Mouse (Mus musculus): ENCODE measurements around the gene Cenpo. TPM values are rescaled to one million over a fixed set of nuclear protein-coding genes. Genes with fewer than 3 reads are reported as not detected.
A peak's percentile ranks its signal among the peaks of the same experiment; 100 is the strongest.

Gene Cenpo
- total and polyA plus RNA-seq, 3 experiments = 19.3 to 32.7 (median 25.4) TPM

GRCm38 (mm10) chr12:4279878-4280277 is 45.8 kb upstream of the Cenpo start:
- no peak overlapping the region for H3K27ac ChIP-seq (ENCODE audit: insufficient read depth, low read depth)
- no peak overlapping the region for H3K4me2 ChIP-seq (ENCODE audit: insufficient read depth, low read depth, poor library complexity, severe bottlenecking)
- TF ChIP-seq MAZ (IDR thresholded peaks at IDR 0.05; ENCODE audit: low read depth, low read length) (no peak), EP300 (IDR thresholded peaks at IDR 0.05; ENCODE audit: low read length) (no peak), ZC3H11A (IDR thresholded peaks at IDR 0.05; ENCODE audit: low read depth, low read length) (no peak), NRF1 (IDR thresholded peaks at IDR 0.05; ENCODE audit: low read depth, low read length) (no peak)
- H3K4me1 ChIP-seq (ENCODE audit: control insufficient read depth in 1 of 2, insufficient read depth in 2 of 2) = peaks cover 0 to 28% of the 10 kb centered on the region in 2 experiments; a peak in 2 of 4 replicates
- H3K36me3 ChIP-seq (replicated peaks in 1 of 2; ENCODE audit: control insufficient read depth in 1 of 2, insufficient read depth in 1 of 2, low read length in 1 of 2) = peaks cover 0 to 4% of the 10 kb centered on the region in 2 experiments
- in situ Hi-C loops (cut with MboI; ENCODE audit: low pct_ligation_motif_present, low pct_unique_long_range_greater_than_20kb, low sequenced_read_pairs) = no loop called here
- H3K79me2 ChIP-seq (replicated peaks; ENCODE audit: control insufficient read depth, extremely low read depth, insufficient read depth, poor library complexity, severe bottlenecking) = no peaks in the 10 kb centered on the region
- dilution Hi-C loops (cut with MboI; ENCODE audit: extremely low pct_ligation_motif_present, extremely low pct_unique_long_range_greater_than_20kb, low sequenced_read_pairs) = no loop called here
- H3K9me3 ChIP-seq (replicated peaks; ENCODE audit: low read length) = no peaks in the 10 kb centered on the region
- DNase-seq (ENCODE audit: extremely low read depth) = peak; percentile 21
- no peaks in the 10 kb centered on the region for H3K27me3 ChIP-seq (replicated peaks)
- H3K4me3 ChIP-seq (replicated peaks in 1 of 3; ENCODE audit: low read depth in 2 of 3, low read length in 2 of 3, poor library complexity in 1 of 3) = no peak overlapping the region
- no peak overlapping the region for H3K9ac ChIP-seq (ENCODE audit: insufficient read depth, low read depth)

DNA sequence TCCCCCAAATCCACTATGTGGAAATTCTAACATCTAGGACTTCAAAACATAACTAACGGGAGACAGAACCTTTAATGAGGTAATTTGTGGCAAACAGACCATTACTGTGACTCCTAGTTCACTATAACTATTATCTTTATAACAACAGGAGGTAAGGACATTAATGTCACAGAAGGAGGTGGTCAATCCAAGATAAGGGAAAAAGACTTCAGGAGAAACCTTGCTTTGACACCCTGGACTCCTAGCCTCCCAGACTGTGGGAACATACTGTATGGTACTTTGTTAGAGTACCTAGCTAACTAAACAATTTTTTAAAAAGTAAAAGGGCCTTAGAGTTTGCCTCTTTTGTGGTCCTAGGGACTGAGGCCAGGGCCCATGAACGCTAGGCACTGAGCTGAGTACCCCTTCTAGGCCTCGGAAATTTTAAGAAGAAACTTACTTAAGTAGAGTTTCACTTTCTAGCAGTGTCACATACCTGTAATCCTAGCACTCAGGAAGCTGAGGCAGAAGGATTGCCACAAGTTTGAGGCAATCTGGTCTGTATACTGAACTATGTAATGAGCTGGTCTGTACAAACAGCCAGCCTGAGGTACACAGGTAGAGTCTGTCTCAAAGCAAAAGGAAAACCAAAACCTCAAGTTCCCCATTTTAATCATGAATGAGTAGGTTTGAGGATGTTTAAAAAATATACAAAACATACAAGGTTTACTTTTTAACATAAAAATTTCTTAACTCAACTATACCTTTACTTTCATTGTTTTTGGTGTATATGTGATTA is 45.1 kb upstream of the Cenpo start:
- Histone ChIP-seq H3K4me1 (ENCODE audit: control insufficient read depth in 1 of 2, insufficient read depth in 2 of 2) (peaks cover 0 to 24% of the 10 kb centered on the region in 2 experiments; a peak in 2 of 4 replicates), H3K36me3 (replicated peaks in 1 of 2; ENCODE audit: control insufficient read depth in 1 of 2, insufficient read depth in 1 of 2, low read length in 1 of 2) (peaks cover 4 to 9% of the 10 kb centered on the region in 2 experiments), H3K4me3 (replicated peaks in 1 of 3; ENCODE audit: low read depth in 2 of 3, low read length in 2 of 3, poor library complexity in 1 of 3) (no peak overlapping the region), H3K27me3 (replicated peaks) (no peaks in the 10 kb centered on the region), H3K4me2 (ENCODE audit: insufficient read depth, low read depth, poor library complexity, severe bottlenecking) (no peak overlapping the region), H3K9ac (ENCODE audit: insufficient read depth, low read depth) (no peak overlapping the region), H3K27ac (ENCODE audit: insufficient read depth, low read depth) (no peak overlapping the region), H3K79me2 (replicated peaks; ENCODE audit: control insufficient read depth, extremely low read depth, insufficient read depth, poor library complexity, severe bottlenecking) (no peaks in the 10 kb centered on the region), H3K9me3 (replicated peaks; ENCODE audit: low read length) (no peaks in the 10 kb centered on the region)
- dilution Hi-C loops (cut with MboI; ENCODE audit: extremely low pct_ligation_motif_present, extremely low pct_unique_long_range_greater_than_20kb, low sequenced_read_pairs) = no loop called here
- DNase-seq (ENCODE audit: extremely low read depth) = peak; percentile 51
- peak; percentile 47 for TF ChIP-seq JUN (IDR thresholded peaks at IDR 0.05; ENCODE audit: insufficient read depth, low read depth, low read length)
- TF ChIP-seq IRF4 (IDR thresholded peaks at IDR 0.05; ENCODE audit: low read depth, low read length) = peak; percentile 79
- TF ChIP-seq MEF2A (IDR thresholded peaks at IDR 0.05; ENCODE audit: borderline replicate concordance, low read depth, low read length) = no peak
- TF ChIP-seq EP300 (IDR thresholded peaks at IDR 0.05; ENCODE audit: low read length) = peak; percentile 80
- TF ChIP-seq MYC (IDR thresholded peaks at IDR 0.05; ENCODE audit: low read depth, low read length) = 0 out of 2 replicates have a peak, but pooled peaks have one; percentile 27
- TF ChIP-seq CHD2 (IDR thresholded peaks at IDR 0.05; ENCODE audit: low read length) = no peak
- TF ChIP-seq JUND (conservative IDR thresholded peaks at IDR 0.05; ENCODE audit: low read depth, low read length) = no peak; the same call in 1 of the 2 replicates
- no peak for TF ChIP-seq ZKSCAN1 (IDR thresholded peaks at IDR 0.05; ENCODE audit: borderline replicate concordance, low read depth, low read length)
- in situ Hi-C loops (cut with MboI; ENCODE audit: low pct_ligation_motif_present, low pct_unique_long_range_greater_than_20kb, low sequenced_read_pairs) = no loop called here

DNA sequence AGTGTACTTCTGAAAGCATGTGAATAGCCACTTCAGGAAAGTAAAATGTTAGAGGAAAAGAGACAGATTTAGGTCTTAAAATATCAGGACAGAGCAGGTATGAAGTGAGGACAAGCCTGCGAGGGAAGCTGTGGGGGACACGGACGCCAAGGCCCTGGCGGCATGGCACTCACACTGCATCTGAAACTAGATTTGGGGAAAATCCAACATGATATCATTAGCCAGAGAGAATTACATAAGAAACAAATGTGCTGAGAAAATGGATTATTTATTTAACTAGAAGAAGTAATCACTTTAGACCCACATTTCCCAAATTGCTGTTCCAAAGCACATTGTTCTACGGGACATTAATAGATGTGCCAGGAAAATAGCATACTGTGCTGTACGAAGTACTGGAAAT is 37.0 kb upstream of the Cenpo start:
- Histone ChIP-seq H3K9ac (ENCODE audit: insufficient read depth, low read depth) (no peak overlapping the region), H3K4me1 (ENCODE audit: control insufficient read depth in 1 of 2, insufficient read depth in 2 of 2) (peaks cover 0 to 10% of the 10 kb centered on the region in 2 experiments; a peak in 2 of 4 replicates), H3K36me3 (replicated peaks in 1 of 2; ENCODE audit: control insufficient read depth in 1 of 2, insufficient read depth in 1 of 2, low read length in 1 of 2) (peaks cover 4 to 27% of the 10 kb centered on the region in 2 experiments), H3K27me3 (replicated peaks) (no peaks in the 10 kb centered on the region), H3K27ac (ENCODE audit: insufficient read depth, low read depth) (no peak overlapping the region), H3K79me2 (replicated peaks; ENCODE audit: control insufficient read depth, extremely low read depth, insufficient read depth, poor library complexity, severe bottlenecking) (no peaks in the 10 kb centered on the region), H3K9me3 (replicated peaks; ENCODE audit: low read length) (no peaks in the 10 kb centered on the region), H3K4me2 (ENCODE audit: insufficient read depth, low read depth, poor library complexity, severe bottlenecking) (no peak overlapping the region), H3K4me3 (replicated peaks in 1 of 3; ENCODE audit: low read depth in 2 of 3, low read length in 2 of 3, poor library complexity in 1 of 3) (no peak overlapping the region)
- in situ Hi-C loops (cut with MboI; ENCODE audit: low pct_ligation_motif_present, low pct_unique_long_range_greater_than_20kb, low sequenced_read_pairs) = no loop called here
- no peak for DNase-seq (ENCODE audit: extremely low read depth)
- TF ChIP-seq RAD21 (IDR thresholded peaks at IDR 0.05; ENCODE audit: low read depth, low read length) (no peak), CHD2 (IDR thresholded peaks at IDR 0.05; ENCODE audit: low read length) (no peak), TBP (conservative IDR thresholded peaks at IDR 0.05; ENCODE audit: low read depth, low read length) (no peak), CTCF (conservative IDR thresholded peaks at IDR 0.05 in 1 of 2, IDR thresholded peaks at IDR 0.05 in 1 of 2; ENCODE audit: low read depth in 2 of 2, low read length in 2 of 2) (no peak), SIN3A (IDR thresholded peaks at IDR 0.05; ENCODE audit: low read length) (no peak), MXI1 (IDR thresholded peaks at IDR 0.05; ENCODE audit: low read depth, low read length) (no peak), MAX (IDR thresholded peaks at IDR 0.05; ENCODE audit: low read length) (no peak), TCF12 (IDR thresholded peaks at IDR 0.05; ENCODE audit: low read depth, low read length) (no peak), NRF1 (IDR thresholded peaks at IDR 0.05; ENCODE audit: low read depth, low read length) (no peak), JUN (IDR thresholded peaks at IDR 0.05; ENCODE audit: insufficient read depth, low read depth, low read length) (no peak)
- dilution Hi-C loops (cut with MboI; ENCODE audit: extremely low pct_ligation_motif_present, extremely low pct_unique_long_range_greater_than_20kb, low sequenced_read_pairs) = no loop called here

Data from CH12.LX (cell line).